Mouse (Mus musculus) cerebellum, adult 9-10 months (tissue): ENCODE data around the gene Osbpl5.
"Not testable (repeated sequence)": the region's sequence is repeated elsewhere in the genome, so short reads cannot be mapped to it uniquely, and the experiment has no call there.

ENCODE experiments used
- DNase-seq: peaks from one replicate; pipeline ENCODE4 v3.0.0; 2022

The Osbpl5 gene

GRCm38 (mm10) chr7:143696140-143696539 is 60.6 kb downstream of the Osbpl5 start:
- no peak for DNase-seq

GRCm38 (mm10) chr7:143694550-143694949 is 62.2 kb downstream of the Osbpl5 start:
- no peak for DNase-seq

- DNase-seq = no peak
These were observed 63.9 kb downstream of the Osbpl5 start for GRCm38 (mm10) chr7:143692746-143693510.

DNA sequence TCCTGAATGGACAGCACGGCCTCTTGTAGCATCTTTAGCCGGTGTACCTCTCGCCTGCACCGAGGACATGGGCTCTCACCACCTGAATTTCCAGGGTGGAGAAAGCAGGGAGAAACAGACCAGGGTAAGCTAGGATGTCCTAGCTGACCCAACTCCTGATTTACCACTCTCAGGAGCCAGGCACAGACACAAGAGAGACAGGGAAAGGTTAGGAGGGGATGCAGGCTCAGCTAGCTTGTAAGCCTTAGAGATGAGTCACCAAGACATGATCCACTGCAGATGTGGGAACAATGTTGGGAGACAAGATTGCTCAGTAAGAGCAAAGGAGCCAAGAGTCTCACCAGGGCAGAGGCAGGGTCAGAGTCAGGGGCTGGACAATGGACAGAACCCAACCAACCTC is 64.9 kb downstream of the Osbpl5 start:
- no peak for DNase-seq

- no peak for DNase-seq
These were observed 65.6 kb downstream of the Osbpl5 start for GRCm38 (mm10) chr7:143691181-143691580.

- no peak for DNase-seq
These were observed 66.8 kb downstream of the Osbpl5 start for GRCm38 (mm10) chr7:143689946-143690345.

DNA sequence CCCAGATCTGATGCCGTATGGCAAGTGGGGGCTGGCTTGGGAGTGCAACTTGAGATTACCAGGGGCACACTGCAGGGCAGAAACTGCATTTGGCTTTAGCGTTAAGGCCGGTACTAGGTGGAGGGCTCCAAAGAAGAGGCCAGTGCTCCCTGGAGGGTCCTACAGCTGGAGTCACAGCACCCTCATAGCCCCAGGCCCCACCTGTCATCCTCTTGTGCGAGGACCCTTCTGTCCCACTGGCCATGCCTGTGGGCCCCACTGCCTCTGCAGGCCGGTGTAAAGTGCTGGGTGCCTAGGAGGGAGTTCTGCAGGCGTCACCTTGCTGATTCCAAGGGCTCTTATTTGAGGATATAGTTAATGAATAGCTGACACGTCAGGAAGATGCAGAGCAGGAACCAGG is 67.3 kb downstream of the Osbpl5 start:
- no peak for DNase-seq

- DNase-seq = not testable (repeated sequence)
These were observed 70.1 kb downstream of the Osbpl5 start for GRCm38 (mm10) chr7:143686676-143687075.

DNA sequence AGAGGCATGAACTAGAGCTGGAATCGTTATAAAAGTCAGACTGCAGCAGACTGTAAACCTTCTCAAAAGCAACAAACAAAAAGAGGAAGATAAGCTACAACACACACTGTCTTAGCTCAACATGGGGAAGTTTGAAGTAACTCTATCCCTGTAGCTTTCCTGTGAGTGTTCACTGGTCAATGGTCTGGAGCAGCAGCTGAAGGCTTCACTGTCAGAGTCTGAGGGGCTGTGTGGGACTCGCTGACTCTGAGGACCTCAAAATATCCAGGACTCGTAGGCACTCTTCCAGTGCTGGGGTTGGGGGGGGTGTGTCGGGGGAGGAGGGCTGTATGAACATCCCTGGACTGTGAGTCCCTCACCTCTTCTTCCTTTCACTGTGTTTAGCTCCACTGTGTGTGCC is 70.6 kb downstream of the Osbpl5 start:
- not testable (repeated sequence) for DNase-seq

DNA sequence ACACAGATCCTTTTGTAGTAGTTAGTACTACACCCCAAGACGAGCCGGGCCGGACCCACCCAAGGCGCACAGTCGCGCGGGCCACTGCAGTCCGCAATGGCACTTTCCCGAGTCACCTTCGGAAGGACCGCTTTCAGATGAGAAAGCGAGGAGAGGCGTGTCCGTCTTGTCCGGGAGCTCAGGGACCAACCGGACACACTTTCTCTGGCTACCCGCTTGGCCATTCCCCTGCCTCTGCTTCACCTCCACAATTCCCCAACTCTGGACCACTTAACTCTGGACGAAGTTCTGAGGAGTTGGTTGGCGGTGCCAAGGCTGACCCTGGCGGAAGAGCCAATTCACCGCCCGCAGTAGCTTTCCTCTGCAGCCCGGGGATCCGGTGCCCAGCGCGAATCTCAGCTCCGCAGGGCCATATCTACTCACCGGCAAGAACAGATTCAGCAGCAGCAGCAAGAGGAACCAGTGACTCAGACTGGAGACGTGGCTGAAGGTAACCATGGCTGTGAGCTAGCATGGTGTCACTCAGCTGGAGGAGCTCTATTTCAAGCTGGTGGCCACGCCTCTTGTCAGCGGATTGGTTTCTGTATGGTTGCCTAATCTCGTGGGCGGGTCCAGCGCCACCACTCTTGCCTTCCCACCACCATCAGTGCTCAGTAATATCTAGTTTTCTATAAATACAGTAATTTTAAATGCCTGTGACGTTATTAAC is 71.3 kb downstream of the Osbpl5 start, which contains the start of gene Tnfrsf23:
Gene Tnfrsf23, minus strand, starts transcription at position 514 of the 709 bp plus-strand sequence.
- DNase-seq = no peak

GRCm38 (mm10) chr7:143684569-143684968 is 72.2 kb downstream of the Osbpl5 start:
- not testable (repeated sequence) for DNase-seq

DNA sequence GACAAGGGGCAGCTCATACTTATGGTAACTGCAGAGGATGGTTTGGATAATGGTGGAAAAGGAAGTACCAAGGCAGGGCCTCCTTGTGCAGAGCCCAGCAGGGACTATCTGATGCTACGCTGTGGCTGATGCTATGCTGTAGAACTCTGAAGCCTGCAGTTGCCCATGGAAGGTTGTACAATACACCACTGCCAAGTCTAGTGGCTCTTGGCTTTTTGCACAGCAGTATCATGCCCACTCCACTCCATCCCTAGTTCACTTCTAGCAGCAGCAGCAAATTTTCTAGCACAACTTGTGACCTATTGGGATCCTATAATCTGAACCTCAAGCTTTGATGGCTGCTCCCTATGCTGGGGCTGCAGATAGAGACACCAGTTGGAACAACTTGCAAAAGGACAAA is 75.2 kb downstream of the Osbpl5 start:
- DNase-seq = no peak

- DNase-seq = not testable (repeated sequence)
These were observed 75.9 kb downstream of the Osbpl5 start for GRCm38 (mm10) chr7:143680836-143681235.

DNA sequence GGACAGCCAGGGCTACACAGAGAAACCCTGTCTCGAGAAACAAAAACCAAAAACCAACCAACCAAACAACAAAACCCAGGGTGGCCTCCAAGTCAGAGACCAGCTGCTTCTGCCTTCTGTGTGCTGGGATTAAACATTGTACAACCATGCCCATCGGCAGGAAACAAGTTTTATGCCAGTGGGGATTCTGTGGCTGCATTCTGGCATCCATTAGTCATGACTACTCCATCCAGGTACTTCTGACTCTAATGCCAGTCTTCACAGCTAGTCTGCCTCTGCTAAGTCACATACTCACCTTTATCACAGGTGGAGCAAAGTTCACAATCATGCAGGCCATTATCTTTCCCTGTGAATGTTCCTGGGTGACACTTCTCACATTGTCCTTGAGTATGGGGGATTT is 77.1 kb downstream of the Osbpl5 start:
- DNase-seq = not testable (repeated sequence)

- no peak for DNase-seq
These were observed 90.1 kb downstream of the Osbpl5 start for GRCm38 (mm10) chr7:143666427-143667311.

DNA sequence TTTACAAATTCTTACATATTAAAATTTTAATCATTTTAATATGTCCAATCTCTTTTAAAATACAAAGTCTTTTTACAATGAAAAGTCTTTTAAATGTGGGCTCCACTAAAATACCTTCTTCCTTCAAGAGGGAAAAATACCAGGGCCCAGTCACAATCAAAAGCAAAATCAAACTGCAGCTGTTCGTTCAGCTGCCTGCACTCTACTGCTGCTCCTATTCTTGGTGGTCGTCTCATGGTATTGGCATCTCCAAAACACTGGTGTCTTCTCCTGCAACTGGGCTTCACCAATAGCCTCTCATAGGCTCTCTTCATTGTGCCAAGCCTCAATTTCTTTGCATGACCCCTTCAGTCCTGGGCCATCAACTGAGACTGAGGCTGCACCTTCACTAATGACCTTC is 93.3 kb downstream of the Osbpl5 start:
- no peak for DNase-seq

DNA sequence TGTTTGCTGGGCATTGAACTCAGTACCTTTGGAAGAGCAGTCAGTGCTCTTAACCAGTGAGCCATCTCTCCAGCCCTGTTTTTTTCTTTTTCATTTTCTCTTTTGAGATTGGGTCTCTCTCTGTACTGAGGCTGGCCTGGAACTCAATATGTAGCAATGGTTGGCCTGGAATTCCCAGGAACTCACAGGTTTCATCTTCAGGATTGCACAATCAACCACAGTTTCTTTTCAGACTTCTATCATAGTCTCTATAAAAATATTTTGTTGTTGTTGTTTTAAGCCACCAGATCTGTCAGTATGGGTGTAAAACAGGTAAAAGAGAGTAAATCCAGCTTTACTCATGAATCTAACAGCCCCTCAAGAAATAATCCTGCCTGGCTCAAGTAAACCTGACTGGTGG is 96.0 kb downstream of the Osbpl5 start:
- DNase-seq = no peak

GRCm38 (mm10) chr7:143649769-143650346 is 106.9 kb downstream of the Osbpl5 start:
- not testable (repeated sequence) for DNase-seq

- peak; percentile 23 for DNase-seq
These were observed 107.6 kb downstream of the Osbpl5 start, which contains the start of gene Tnfrsf22 for GRCm38 (mm10) chr7:143649034-143649768. Gene Tnfrsf22, minus strand, starts transcription at chr7:143649661.

- not testable (repeated sequence) for DNase-seq
These were observed 112.8 kb downstream of the Osbpl5 start for GRCm38 (mm10) chr7:143643949-143644348.
